Mouse (Mus musculus): ENCODE data around the gene Gm20388.
A peak's percentile ranks its signal among the peaks of the same experiment; 100 is the strongest.

Gm20388 gene

DNA sequence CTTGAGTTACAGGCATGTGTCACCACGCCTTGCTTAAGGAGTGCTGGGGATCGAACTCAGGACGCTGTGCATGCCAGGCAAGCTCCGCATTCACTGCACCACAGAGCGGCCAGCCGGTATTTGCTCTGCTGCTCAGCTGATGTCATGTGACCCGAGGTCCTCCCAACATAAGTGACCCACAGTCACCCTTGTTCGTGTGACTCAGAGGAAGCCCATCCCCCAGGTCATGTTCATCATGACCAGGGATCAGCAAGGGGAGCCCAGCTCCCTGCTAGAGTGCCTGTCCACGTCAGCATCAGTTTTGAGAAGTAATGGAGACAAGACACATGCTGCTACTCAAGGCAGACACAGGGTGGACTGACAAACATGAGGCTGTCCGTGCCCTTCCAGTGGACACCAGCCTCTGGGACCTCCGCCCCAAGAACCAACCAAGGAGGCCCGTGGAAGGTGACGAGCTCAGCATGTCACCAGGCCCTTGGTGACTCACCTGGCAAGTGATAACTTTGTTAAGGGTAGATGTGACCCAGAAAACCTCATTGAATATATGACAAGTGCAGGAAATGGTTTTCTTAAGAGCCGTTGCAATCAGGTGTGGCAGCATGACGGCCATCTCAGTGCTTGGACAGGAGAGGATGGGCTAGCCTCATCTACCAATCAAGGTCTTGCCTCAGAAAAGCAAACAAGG is 805.5 kb downstream of the Gm20388 start:
- no peak for DNase-seq

DNA sequence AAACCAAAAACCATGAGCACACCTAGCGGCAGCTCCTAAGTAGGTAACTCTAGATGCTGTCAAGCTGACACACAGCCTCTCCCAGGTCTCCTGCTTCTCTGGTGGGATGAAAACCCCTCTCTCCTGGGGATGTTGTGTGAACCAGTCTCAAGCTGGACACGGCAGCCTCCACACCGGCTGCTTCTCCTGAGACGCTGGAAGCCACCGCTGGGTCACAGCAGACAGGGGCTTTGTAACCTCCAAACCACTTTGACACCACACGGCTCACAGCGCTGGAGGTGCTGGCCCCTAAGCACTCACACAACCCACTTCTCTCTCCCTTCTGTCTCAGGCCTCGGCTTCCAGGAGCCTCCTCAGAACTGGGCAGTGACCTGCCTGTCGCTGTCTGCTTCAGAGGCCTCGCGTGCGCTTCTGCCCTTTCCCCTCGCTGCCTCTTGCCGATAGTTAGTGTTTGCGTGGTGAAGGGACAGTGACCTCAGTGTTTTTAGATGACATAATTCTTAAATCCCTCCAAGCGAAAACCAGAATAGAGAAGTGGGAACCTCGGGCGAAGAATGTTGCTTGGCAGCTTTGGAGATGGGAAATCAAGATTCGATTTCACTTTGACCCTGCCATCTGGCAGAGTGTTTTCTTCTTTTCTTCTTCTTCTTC is 809.1 kb downstream of the Gm20388 start:
- no peak for DNase-seq

DNA sequence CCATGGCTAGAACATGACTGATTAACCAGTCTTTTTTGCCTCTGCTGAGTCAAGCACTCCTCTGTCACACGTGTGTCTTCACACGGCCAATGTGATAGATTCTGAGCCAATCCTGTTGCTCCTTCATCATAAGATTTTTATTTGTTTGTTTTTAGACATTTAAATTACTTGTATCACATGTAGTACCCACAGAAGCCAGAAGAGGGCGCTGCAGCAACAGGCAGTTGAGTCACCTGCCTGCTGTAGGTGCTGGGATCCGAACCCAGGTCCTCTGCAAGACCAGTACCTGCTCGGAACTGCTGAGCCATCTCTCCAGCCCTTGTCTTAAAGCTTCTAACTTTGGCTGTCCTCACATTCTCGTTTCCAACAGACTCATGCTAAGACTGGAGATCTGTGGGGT is 812.4 kb downstream of the Gm20388 start:
- peak; percentile 55 to 59 for DNase-seq

- peak; percentile 75 to 76 for DNase-seq
Measured at GRCm38 (mm10) chr8:120724096-120724495, 813.5 kb downstream of the Gm20388 start.

DNA sequence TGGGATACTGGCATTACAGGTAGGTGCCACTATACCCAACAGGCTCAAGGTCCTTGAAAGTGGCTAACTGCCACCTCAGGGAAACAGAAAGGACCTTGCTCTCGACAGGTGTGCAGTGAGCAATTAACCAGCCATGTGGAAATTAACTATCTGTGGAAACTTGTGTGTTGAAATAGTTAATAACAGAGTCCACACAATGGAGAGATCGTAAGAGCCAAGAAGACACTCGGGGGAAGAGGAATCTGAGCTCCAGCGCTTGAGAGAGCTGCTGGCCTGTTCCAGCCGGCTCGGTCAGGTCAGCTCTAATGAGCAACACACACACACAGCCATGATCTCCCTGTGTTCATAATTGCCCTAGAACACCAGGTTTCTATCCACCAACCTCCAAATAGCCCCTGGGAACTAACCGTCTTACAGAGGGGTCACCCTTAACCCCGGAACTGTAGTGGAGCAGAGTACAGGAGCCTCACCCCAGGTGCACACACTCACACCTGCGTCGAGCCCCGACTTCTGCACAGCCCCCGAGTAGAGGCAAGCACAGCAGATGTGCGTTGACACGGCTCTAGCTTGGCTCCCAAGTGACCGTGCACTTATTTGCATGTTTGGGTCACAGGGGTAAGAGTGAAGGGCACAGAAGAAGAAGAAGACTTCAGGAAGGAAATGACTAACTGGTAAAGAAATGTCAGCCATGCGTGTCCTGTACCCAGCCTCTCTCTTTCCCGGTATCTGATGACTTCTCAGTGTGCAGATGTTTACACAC is 814.4 kb downstream of the Gm20388 start:
- DNase-seq, result peak; percentile 87 to 88

- DNase-seq, result peak in 1 of 2 experiments; percentile 74
Measured at GRCm38 (mm10) chr8:120725576-120725950, 814.9 kb downstream of the Gm20388 start.

GRCm38 (mm10) chr8:120726051-120726450 is 815.4 kb downstream of the Gm20388 start:
- no peak for DNase-seq

DNA sequence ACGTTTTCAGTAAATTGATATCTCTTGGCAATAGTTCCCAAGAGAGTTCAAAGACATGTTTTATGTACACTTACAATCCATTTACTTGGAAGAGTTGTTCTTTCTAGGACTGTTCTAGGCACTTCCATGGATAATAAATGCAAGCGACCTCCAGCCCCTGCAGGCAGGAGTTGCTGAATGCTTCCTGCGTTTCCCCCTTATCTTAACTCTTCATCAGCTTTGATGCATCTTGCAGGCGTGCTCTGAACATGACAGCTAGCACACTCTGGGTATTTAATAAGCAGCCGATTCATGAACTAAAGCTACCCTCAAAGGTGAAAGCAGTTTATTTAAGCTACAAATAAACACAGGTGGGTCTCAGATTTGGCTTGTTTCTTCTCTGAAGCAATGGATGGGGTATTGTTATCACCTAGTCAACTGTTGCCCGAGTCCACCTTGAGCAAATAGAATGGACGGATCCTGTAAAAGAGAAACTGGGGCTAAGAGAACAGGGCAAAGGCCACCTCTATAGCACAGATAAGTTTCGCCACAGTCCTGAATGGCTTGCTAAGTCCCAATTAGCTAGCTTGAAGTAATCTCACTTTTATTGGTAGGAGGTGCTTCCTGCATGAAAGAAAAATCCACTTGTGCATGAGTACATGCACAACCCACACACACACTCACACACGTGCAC is 818.0 kb downstream of the Gm20388 start:
- no peak for DNase-seq

DNA sequence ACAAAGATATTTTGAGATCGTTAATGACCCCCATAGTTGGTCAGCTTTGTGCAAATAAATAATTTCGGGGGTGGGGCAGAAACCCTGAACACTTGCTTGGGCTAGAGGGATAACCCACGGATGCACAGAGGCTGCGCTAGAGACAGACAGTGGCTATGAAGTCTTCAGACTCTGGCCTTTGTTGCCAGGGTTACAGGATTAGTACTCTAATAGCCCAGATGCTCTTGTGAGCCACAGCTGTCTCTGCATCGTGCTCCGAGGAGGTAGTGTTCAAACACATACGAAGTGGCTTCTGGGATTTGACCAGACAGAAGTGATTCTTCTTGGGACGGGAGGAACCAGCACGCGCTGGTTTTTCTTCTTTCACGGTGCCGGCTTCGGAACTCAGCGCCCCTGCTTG is 820.9 kb downstream of the Gm20388 start:
- no peak for DNase-seq

- no peak for DNase-seq
Measured at GRCm38 (mm10) chr8:120732068-120732467, 821.4 kb downstream of the Gm20388 start.

DNA sequence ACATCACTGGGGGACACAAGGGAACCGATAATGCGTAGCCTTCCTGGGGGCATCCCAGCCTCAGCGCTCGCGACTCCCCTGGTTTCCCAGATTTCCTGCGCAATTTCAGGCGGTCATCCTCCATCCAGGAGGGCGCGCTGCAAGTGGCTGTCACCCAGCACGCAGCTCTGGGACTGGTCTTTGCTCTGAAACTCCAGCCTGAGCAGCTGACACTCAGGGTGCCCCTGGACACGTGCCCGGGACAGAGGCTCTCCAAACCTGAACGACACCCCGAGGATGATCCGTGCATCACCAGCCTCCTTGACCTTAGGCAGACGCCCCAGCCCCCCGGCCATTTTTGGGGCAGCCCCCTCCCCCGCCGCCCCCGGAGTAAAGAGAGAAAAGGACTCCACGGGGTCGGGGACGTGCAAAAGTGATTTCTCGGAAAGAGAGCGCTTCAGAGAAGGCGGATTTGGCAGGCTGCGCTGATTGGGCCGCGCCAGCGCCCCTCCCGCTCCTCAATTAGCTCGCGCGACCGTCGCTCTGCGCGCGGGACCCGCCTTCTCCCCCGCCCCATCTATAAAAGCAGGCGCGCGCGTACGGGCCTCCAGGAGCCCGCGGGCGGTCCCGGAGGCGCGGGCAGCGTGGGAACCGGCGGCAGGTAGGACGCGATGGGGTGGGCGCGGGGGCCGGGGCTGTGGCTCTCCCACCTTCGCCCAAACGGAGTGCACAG is 825.3 kb downstream of the Gm20388 start, which contains the start of gene Irf8:
Gene Irf8 (plus strand): TSS at position 589 of the 712 bp plus-strand sequence.
- peak; percentile 94 to 96 for DNase-seq

GRCm38 (mm10) chr8:120736486-120736885 is 825.8 kb downstream of the Gm20388 start:
- DNase-seq, result no peak

DNA sequence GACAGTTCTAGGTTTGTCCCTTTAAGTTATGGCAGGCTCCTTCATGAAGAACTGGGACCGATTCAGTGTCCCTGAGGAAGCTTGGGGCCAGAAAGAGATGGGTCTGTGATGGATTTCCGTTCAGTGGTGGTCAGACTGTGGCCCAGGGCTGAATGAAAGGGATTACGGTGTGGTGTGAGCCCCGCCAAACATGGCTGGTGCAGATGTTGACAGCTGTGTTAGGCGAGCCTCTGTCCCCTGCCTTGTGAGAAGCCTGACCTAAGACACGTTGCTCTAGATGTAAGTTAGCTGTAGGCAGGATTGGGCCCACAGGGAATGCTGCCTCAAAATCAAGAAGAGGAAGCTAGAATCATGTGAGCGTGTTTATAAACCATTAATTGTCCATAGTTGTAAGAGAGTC is 826.5 kb downstream of the Gm20388 start:
- DNase-seq, result peak; percentile 46 to 52

- no peak for DNase-seq
Measured at GRCm38 (mm10) chr8:120738771-120739170, 828.1 kb downstream of the Gm20388 start.

- DNase-seq, result no peak
Measured at GRCm38 (mm10) chr8:120739526-120739925, 828.9 kb downstream of the Gm20388 start.

- DNase-seq, result no peak
Measured at GRCm38 (mm10) chr8:120740579-120740978, 829.9 kb downstream of the Gm20388 start.

DNA sequence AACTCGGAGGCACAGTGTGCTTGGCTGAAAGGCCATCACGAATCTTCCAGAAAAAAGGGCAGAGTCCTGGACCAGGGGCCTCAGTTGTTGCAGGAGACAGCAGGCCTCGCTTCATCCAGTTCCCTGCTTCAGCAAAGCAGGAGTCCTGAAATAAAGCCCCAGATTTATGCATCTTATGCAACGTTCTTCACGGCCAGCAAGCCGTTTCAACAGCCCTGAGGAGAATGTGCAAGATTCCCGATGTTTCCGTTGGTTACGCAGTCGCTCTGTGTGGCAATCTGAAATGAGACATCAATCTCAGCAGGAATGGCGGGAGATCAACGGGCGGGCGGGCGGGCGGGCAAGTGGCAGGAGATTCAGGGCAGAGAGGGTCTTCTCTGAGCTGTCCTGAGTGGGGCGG is 830.4 kb downstream of the Gm20388 start:
- DNase-seq, result no peak

DNA sequence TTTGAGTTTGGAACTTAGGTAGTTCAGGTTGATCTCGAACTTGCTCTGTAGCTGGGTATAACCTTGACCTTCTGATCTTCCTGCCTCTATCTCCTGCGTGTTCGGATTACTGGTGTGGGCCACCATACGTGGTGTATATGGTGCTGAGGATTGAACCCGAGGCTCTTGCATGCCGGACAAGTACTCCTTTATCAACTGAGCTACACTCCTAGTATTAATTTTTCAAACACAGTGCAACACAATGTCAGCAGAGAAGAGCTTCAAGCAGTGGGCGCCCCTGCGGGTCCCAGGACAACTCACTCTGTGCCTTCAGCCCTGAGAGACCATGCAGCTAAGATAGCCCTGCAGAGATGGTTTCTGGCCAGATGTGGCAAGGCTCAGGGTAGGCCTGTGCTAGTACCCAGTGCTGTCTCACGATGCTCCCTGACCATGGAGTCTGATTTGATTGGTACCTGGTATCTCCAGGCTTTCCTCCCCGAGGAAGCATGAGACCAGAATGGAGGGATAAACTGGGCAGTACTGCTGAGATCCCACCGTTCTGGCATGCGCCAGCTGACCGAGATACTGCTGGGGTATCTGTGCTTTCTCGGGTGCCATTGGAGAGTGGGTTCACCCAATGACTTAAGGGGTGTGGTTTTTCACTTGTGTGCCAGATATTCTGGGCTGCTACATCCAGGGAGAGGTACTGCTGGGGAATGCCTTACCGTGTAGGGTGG is 831.3 kb downstream of the Gm20388 start:
- no peak for DNase-seq

GRCm38 (mm10) chr8:120743149-120743897 is 832.7 kb downstream of the Gm20388 start:
- peak in 1 of 2 experiments; percentile 48 for DNase-seq

DNA sequence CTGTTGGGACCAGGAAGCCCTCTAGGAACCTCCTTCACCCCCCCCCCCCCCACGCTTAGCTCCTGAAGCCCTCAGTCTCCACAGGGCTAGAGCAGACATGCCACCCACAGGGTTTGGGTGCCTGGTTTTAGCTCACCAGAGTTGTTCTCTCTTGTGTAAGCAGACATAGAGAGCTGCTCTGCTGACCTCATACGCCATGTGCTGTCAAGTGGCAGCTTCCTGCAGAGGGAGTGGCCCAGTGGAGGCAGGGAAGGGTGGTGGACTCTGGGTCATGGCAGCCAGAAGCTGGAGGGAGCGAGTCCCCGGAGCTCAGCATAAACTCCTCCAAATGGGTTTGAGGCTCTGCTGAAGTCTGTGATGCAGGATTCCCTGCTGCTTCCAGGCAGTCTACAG is 833.3 kb downstream of the Gm20388 start:
- DNase-seq, result peak in 1 of 2 experiments; percentile 49

- peak in 1 of 2 experiments; percentile 58 for DNase-seq
Measured at GRCm38 (mm10) chr8:120744448-120744847, 833.8 kb downstream of the Gm20388 start.

All from B cell, adult 2 months (primary cell).